Mouse (Mus musculus) sigmoid colon, adult 10 weeks (tissue): ENCODE results near the gene Gm20498. TPM values are rescaled to one million over a fixed set of nuclear protein-coding genes. Genes with fewer than 3 reads are reported as not detected.

Experiments used
- polyA plus RNA-seq: library from polyadenylated mRNA; stranded (reverse); fragments of 350-450 nt; fragmentation: Illumina TruSeq; extraction: RNeasy Lipid Tissue Mini Kit (QIAGEN cat#74804); gene quantifications from one replicate; pipeline ENCODE4 v1.2.3, GENCODE M21; 2014; ENCODE audit warnings: low read depth, low replicate concordance

Gene Gm20498
- 10.2 TPM for polyA plus RNA-seq

DNA sequence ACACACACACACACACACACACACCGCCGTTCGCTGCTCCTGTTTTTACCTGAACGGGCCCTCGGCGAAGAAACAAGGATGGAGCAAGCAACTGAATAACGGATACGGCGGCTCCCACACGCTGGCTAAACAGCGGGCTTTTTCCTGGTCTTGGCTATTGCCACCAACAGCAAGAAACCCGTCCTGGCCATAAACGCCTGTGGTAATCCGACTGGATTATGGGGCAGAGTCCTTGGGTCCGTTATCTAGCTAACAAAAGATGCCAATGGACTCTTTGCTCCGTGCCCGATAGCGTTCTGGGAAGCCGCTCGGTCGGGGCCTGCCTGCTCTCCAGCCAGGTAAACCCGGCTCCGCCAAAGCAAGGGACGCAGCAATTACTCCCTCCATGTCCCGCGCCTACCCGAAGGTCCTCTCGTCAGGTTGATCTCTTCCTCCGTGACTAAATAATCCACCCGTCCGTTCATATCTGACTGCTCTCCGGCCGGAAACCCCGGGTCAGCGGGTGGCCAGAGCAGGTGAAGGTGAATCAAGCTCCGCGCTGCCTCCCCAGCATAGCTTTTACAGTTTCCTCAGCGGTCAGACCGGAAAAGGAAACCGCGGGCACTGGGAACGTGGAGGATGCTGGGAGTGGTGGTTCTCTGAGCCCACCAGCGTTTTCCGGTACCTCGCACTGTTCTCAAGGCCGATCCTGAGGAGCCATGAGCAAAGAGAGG, at the start of gene Gm20498, which contains the start of gene Synj2bp:
Gene Gm20498, minus strand, starts transcription at position 590 of the 713 bp plus-strand sequence.
Gene Synj2bp, minus strand, starts transcription at position 596 of the 713 bp plus-strand sequence.

DNA sequence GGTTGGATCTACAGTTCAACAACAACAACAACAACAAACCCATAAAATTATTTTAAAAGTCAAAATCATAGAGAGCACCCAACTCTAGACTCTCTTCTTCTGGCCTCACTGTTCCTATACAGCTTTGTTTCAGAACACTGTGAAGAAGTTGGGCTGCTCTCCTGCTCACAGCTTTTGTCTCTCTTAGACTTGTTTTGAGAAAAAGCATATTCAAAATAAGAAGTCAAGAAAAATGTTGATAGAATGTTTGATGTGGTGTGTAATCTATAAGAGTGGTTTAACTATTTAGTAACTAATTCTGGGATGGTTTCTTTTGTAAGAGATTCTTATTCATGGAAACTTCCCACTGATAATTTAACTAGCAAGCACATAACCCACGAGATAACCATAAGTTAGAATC, 35.7 kb upstream of the Gm20498 start, which contains the start of gene Adam21:
Gene Adam21, minus strand, starts transcription at position 101 of the 400 bp plus-strand sequence.

DNA sequence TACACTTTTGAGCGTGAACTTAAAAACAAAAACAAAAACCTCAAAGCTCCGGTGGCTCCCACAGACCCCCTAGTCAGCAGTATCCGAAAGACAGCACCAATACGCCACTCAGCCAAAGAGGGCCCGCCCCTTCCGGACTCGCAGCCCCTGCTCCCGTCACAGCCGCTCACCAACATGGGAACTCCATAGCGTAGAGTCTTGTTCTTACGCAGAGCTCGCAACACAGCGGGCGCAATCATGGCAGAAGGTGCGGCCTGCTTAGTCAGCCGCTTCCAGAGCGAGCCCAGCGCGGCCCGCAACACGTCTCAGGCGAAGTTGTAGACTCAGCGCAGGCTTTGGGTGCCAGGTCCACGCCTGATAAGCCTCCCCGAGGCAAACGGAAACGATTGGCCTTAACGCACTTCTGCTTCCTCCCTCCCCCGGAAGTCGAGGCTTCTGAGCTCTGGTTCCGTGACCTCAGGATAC, 47.9 kb downstream of the Gm20498 start, which contains the start of gene Cox16:
Gene Cox16, minus strand, starts transcription at position 401 of the 465 bp plus-strand sequence.

DNA sequence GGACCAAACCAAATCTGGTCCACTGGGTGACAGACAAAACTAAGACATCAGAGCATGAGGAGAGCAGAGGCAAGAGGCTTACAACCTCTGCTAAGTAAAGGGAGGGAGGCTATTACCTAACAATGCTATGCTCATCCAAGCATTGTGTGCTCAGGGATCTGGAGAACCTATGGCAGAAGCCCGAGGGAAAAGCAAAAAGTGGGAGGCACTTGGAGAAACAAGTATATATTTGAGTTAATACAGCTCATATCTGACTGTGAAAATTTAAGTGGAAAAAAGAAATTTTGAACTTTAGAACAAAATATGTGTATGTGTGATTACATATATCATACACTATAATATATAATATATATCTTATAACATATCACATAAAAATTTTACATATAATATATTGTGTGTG, 110.9 kb downstream of the Gm20498 start, which contains the start of gene Adam4:
Gene Adam4, minus strand, starts transcription at position 101 of the 400 bp plus-strand sequence.

DNA sequence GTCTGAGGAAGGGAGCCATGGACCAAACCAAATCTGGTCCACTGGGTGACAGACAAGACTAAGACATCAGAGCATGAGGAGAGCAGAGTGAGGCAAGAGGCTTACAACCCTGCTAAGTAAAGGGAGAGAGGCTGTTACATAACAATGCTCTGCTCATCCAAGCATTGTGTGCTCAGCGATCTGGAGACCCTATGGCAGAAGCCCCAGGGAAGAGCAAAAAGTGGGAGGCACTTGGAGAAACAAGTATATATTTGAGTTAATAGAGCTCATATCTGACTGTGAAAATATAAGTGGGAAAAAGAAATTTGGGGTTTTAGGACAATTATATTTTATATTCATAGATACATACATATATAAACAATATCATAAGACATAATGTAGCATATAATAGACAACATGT, 153.3 kb downstream of the Gm20498 start, which contains the start of gene Gm4787:
Gene Gm4787, minus strand, starts transcription at position 101 of the 400 bp plus-strand sequence.

DNA sequence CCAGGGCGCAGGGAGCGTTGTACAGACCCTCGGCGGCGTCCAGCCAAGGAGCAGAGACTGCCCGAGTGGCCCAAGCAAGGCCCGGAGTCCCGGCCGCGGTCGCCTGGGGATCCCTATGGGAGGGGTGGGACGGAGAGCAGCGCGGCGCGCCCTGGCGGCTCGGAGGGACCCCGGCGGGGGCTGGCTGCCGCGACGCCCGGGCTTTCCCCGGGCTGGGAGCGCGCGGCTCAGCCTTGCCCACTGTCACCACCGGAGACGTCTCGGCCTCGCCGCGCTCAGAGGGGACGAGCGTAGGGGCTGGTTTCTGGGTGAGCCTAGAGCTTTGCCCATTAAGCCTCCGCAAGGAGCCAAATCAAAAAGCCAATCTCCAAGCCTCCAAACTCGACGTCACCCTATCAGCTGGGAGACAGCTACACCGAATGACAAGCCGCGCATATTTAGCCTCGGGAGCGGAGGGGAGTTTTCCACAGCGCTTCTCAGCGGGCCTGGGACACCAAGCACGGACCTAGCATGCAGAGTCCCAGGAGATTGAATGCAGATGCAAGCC, 199.8 kb downstream of the Gm20498 start, which contains the start of gene Slc8a3:
Gene Slc8a3, minus strand, starts transcription at position 306 of the 547 bp plus-strand sequence.

Other genes with a start within 250 kb of the Gm20498 start
- 0.95 TPM for gene Slc8a3, start 199.7 kb downstream of the Gm20498 start, polyA plus RNA-seq
- 4.5 TPM for gene Gm4787, start 153.4 kb downstream of the Gm20498 start, polyA plus RNA-seq
- 3.7 TPM for gene Adam4, start 111.0 kb downstream of the Gm20498 start, polyA plus RNA-seq
- 258 TPM for gene Cox16, start 47.8 kb downstream of the Gm20498 start, polyA plus RNA-seq
- gene Synj2bp, start within 50 bp of the Gm20498 start, polyA plus RNA-seq, result 232 TPM
- gene Adam21, start 35.6 kb upstream of the Gm20498 start, polyA plus RNA-seq, result not detected
- gene Med6, start 62.1 kb upstream of the Gm20498 start, polyA plus RNA-seq, result 83.3 TPM
- gene Ttc9, start 98.3 kb upstream of the Gm20498 start, polyA plus RNA-seq, result 1.2 TPM
- 1.3 TPM for gene Map3k9, start 248.3 kb upstream of the Gm20498 start, polyA plus RNA-seq